Mouse (Mus musculus): Measurements from ENCODE around the gene Kif26b. TPM values are rescaled to one million over a fixed set of nuclear protein-coding genes. Genes with fewer than 3 reads are reported as not detected.

Kif26b gene
- total RNA-seq, 2 experiments from 2014 or later = 9.2 to 10.1 TPM

DNA sequence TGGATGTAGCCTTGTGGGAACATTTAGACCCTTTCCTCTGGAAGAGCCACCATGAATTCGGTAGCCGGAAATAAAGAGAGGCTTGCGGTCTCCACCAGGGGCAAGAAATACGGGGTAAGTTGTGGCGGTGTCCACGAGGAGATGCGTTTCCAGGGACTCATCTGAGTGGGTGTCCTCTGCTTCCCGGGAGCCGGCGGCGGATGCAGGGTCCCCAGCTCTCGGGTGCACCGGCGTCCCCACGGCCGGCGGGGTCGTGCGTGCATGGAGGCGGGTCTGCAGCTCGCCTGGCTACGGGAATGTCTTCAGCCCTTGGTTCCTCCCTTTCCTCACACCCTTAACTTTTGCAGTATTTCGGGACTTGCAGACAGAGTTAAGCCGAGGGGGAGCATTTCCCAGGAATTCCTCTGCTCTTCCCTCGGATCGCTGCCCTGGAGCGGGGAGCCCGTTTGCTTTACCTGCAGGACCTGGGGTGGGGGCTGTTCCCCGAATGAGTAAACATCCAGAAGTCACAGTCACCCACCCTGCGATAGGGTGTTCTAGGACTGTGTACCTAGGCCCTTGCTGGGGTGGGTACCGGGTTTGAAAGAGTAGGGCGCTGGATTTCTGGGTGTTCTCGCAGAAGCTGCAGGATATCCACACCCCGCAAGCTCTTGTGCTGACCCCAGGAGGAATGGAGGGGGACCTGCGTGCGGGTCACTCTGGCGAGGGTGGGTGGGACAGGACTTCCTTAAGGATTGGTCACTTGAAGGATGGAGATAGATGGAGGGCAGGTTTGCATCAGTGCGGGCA is 781 bp downstream of the Kif26b start:
- peak; percentile 25 to 42 for DNase-seq (ENCODE audit: low spot score in 2 of 2)
- intact Hi-C loops (cut with DNase I) = loop anchor here (2.0 kb wide), 3 partner anchors 159 to 947 kb away; no protein-coding TSS in a partner anchor

DNA sequence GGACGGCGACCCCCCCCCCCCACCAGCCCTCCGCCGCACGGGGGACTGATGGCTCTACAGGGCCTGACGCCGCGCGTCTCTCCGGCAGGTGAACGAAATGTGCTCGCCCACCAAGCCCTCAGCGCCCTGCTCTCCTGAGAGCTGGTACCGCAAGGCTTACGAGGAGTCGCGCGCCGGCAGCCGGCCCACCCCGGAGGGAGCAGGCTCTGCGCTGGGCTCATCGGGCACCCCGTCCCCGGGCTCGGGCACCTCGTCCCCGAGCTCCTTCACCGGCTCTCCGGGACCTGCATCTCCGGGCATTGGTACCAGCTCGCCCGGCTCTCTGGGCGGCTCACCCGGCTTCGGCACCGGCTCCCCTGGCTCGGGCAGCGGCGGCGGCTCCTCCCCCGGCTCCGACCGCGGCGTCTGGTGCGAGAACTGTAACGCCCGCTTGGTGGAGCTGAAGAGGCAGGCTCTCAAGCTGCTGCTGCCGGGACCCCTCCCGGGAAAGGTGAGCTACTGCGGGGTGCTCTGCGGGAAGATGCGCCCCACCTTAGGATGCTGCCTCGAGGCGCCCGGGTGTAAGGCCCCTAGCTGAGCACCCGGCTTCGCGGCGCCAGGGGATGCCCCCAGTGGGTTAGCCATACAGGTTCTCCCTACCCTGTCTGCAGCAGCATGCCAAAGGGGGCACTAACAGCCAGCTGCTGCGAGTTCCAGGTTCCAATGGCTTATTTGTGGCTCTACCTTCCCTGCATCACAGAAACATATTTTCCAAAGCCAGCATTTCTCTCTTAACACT is 1.6 kb downstream of the Kif26b start:
- peak; percentile 86 to 87 for DNase-seq (ENCODE audit: low spot score in 2 of 2)
- intact Hi-C loops (cut with DNase I) = no loop called here

DNA sequence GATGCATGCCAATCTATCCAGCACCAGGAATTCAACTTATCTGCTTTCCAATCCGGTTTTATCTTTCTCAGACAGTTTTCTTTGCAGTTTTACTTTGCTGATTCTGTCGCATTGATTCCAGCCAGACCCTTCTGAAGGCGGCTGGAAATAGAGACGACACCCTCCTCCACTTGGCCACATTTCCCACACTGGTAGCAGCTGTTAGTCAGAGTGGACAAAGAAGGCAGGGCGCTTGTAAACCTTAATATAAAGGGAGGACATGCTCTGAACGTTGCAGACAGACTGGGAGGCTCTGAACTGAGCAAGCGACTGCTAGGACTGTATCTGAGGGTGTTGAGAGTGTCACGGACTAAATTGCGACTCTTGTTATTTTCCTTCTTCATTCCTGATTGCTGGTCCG is 11.3 kb downstream of the Kif26b start:
- DNase-seq (ENCODE audit: low spot score in 2 of 2) = no peak
- intact Hi-C loops (cut with DNase I) = no loop called here

DNA sequence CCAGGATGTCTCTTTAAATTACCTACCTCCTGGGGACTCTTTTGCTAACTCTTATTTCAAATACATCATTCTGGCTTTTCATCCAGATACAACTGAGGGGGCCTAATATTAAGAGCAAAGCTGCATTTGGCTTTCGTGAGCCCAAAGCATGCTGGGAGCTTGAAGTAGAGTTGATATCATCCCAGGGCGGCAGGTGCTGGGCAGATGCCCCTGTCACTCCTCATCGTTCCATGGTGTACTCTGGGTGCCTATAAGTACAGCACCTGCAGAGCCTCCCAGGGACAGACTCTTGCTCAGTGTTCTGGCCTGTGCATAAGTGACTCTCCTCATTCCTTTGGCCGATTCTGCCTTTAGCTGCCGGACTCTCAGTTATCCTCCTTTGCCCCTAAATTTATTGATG is 13.5 kb downstream of the Kif26b start:
- no peak for DNase-seq (ENCODE audit: low spot score in 2 of 2)
- intact Hi-C loops (cut with DNase I) = no loop called here

DNA sequence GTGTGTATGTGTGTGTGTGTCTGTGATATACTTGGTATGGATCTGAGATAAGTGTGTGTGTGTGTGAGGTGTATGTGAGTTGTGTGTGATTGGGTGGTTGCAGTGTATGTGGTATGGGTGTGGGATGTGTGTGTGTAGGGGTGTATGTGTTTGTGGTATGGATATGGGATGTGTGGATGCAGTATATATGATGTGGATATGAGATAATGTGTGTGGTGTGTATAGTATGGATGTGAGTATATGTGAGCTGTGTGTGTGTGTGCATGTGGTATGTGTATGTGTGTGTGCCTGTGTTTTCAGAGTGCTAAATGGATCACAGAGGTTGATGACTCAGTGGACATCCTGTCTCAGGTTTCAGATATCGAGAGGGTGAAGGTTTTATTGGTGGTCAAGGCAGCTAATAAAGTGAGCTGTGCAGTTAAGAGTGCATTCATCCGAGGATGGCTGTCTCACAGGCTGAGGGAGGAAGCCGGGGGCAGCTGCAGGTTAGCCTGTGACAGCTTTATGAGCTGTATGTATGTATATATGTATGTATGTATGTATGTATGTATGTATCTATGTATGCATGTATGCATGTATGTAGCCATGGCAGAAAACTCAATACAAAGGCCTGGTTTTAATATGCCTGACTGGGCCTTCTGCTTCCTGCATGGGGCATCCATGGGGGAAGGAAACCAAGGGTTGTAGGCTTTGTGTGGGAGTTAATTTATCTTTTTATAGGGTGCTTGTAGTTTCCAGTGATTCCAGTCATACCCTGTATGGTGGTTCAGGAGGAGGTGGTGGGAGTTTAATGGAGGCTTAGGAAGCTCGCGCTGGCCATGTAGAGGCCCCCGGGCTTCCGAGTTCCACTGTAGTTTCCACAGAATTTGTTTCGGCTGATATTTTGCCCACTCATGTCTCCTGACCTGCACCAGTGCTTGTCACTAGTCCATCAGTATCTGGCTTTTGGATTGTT is 14.3 kb downstream of the Kif26b start:
- no peak for DNase-seq (ENCODE audit: low spot score in 2 of 2)
- intact Hi-C loops (cut with DNase I) = no loop called here

- intact Hi-C loops (cut with DNase I) = no loop called here
- DNase-seq (ENCODE audit: low spot score in 2 of 2) = no peak
Measured at GRCm38 (mm10) chr1:178544585-178544984, 15.7 kb downstream of the Kif26b start.

DNA sequence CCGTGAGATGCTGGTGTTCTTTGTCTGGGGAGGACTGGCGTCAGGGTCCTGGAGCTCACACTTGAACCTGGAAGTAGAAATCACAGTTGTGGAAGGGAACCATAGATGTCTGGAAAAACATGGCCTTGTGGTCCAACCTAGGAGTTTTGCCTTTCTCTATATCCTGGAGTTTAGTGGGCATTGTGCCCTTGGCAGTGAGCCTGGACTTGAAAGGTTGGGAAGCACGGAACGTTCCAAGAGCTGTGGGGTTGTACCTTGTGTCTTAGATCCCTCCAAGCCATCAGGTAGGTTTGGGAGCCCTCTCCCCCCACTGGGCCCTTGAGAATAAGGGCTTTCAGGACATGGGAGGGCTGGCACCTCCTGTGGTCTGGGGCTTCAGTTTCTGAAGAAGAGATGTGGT is 20.7 kb downstream of the Kif26b start:
- no peak for DNase-seq (ENCODE audit: low spot score in 2 of 2)
- intact Hi-C loops (cut with DNase I) = no loop called here

DNA sequence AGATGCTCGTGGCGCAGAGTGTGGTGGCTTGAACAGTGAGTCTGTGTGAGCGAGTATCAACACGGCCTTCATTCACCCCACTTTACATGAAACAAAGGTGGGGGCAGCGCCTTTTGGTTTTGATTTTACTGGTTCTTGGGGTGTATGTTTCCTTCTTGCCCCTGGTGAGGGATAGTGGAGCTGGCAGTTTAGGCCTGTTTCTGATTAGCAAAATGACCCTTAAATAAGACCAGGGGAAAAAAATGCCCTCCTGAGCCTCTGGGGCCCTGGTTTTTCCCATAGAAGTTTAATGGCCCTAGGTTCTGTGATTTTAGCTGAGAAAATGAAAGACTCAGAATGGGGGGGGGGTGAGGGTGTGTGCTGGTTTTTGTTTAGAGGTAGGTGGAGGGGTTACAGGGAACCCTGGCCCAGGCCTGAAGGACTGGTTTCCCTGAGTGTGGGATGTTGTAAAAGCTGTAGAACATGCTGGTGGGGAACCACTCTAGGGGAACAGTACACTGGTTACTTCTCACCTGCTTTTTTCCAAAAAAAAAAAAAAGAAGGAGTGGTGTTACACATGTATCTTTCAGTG is 21.6 kb downstream of the Kif26b start:
- intact Hi-C loops (cut with DNase I) = no loop called here
- DNase-seq (ENCODE audit: low spot score in 2 of 2) = no peak

- intact Hi-C loops (cut with DNase I) = no loop called here
- no peak for DNase-seq (ENCODE audit: low spot score in 2 of 2)
Measured at GRCm38 (mm10) chr1:178552278-178552897, 23.5 kb downstream of the Kif26b start.

GRCm38 (mm10) chr1:178552898-178553284 is 24.0 kb downstream of the Kif26b start:
- intact Hi-C loops (cut with DNase I) = no loop called here
- no peak for DNase-seq (ENCODE audit: low spot score in 2 of 2)

DNA sequence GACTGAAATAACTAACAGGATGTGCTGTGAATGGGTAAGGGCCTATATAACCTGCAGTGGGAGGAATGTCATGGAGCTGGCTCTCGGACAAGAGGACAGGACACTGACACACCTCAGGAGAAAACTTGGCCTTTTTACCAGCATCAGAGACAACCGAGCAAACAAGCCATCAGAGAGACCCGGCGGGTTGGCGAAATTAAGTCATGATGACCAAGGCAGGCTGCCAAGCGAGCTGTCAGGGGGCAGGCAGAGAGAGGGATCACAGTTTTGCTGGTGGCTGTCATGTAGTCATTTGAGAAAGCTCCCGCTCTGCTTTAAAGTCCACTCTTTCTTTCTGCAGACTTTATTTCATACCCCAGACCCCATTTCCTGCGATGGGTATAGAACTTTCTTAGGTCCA is 27.3 kb downstream of the Kif26b start:
- no peak for DNase-seq (ENCODE audit: low spot score in 2 of 2)
- intact Hi-C loops (cut with DNase I) = no loop called here

GRCm38 (mm10) chr1:178560043-178560442 is 31.1 kb downstream of the Kif26b start:
- no peak for DNase-seq (ENCODE audit: low spot score in 2 of 2)
- intact Hi-C loops (cut with DNase I) = no loop called here

GRCm38 (mm10) chr1:178563834-178564233 is 34.9 kb downstream of the Kif26b start:
- intact Hi-C loops (cut with DNase I) = no loop called here
- DNase-seq (ENCODE audit: low spot score in 2 of 2) = no peak

- intact Hi-C loops (cut with DNase I) = no loop called here
Measured at GRCm38 (mm10) chr1:178564800-178565199, 35.9 kb downstream of the Kif26b start.

DNA sequence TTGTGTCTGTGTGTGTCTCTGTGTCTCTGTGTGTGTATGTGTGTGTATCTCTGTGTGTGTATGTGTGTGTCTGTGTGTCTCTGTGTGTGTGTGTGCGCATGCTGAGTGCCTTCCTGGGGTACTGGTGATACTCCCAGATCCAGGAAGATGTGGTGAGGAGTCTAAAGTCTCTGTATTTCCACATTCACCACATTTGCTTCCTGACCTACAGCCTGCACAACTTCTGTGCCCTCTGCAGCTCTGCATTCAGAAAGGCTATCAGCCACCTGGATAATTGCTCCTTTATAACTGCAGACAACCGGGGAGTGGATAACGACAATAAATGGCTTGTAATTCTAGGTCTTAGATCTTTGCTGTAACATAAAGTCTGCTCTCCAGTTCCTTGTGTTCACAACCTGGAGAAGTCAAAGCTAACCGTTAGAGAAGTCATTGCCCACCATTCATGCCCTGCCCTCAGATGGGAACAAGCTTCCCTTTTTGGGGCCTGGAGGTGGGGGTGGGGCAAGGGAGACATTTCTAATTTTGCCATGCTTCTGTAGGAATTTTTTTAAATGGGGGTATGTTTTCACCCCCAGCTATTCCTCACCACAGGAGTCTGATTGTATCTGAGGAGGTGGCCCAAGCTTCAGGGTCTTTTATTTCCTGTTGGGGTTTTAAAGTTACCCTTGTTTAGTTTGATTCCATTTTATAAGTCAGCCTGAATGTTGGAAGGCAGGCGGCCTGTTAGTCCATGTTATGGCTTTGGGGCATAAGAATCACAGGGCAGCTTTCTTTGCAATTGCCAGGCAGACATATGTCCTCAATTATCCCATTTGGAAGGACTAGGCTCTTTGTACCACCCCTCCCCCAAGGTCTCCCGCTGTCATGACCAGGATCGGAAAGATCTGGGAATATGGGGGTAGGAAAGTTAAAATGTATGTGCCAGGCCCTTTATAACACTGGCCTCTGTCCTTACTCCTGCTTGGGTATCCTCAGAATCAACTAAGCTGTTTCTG is 39.9 kb downstream of the Kif26b start:
- DNase-seq (ENCODE audit: low spot score in 2 of 2) = no peak
- intact Hi-C loops (cut with DNase I) = no loop called here

More at GRCm38 (mm10) chr1:178564800-178565199, 35.9 kb downstream of the Kif26b start:
- DNase-seq (ENCODE audit: low spot score in 2 of 2) = no peak

- DNase-seq (ENCODE audit: low spot score in 2 of 2) = no peak
- intact Hi-C loops (cut with DNase I) = no loop called here
Measured at GRCm38 (mm10) chr1:178571009-178571408, 42.1 kb downstream of the Kif26b start.

GRCm38 (mm10) chr1:178571885-178572444 is 43.0 kb downstream of the Kif26b start:
- DNase-seq (ENCODE audit: low spot score in 2 of 2) = no peak
- intact Hi-C loops (cut with DNase I) = no loop called here
